Mouse (Mus musculus) inflammation-experienced regulatory T-cells, adult 6 months (primary cell): ENCODE measurements around the gene Robo1. TPM values are rescaled to one million over a fixed set of nuclear protein-coding genes. Genes with fewer than 3 reads are reported as not detected.

Experiments
- ATAC-seq: one replicate; pipeline ENCODE4 v1.8.0; 2017
- polyA plus RNA-seq, 3 experiments: library from polyadenylated mRNA; unstranded; fragments of 100-300 nt; shearing (Covaris generic); gene quantifications; one replicate each; pipeline ENCODE4 v1.2.1; 2017

The Robo1 gene
- polyA plus RNA-seq, result under 1 TPM in 2 of 3 experiments, not detected in 1; 0.29 to 0.59 TPM

GRCm38 (mm10) chr16:72307537-72308330 lies at the start of gene Robo1:
Gene Robo1, plus strand, starts transcription at chr16:72308306.
- no peak for ATAC-seq

- ATAC-seq, result no peak
Measured at GRCm38 (mm10) chr16:72267839-72268238, 40.3 kb upstream of the Robo1 start.

GRCm38 (mm10) chr16:72276390-72277074 lies 31.6 kb upstream of the Robo1 start:
- no peak for ATAC-seq

GRCm38 (mm10) chr16:72308331-72308668 lies 194 bp downstream of the Robo1 start:
- ATAC-seq, result no peak

- ATAC-seq, result no peak
Measured at GRCm38 (mm10) chr16:72327321-72327720, 19.2 kb downstream of the Robo1 start.

GRCm38 (mm10) chr16:72328579-72328978 lies 20.5 kb downstream of the Robo1 start:
- no peak for ATAC-seq

- no peak for ATAC-seq
Measured at GRCm38 (mm10) chr16:72337757-72338156, 29.7 kb downstream of the Robo1 start.

- no peak for ATAC-seq
Measured at GRCm38 (mm10) chr16:72350422-72350821, 42.3 kb downstream of the Robo1 start.

- no peak for ATAC-seq
Measured at GRCm38 (mm10) chr16:72356515-72357357, 48.6 kb downstream of the Robo1 start.

GRCm38 (mm10) chr16:72376896-72377295 lies 68.8 kb downstream of the Robo1 start:
- no peak for ATAC-seq

GRCm38 (mm10) chr16:72381819-72382218 lies 73.7 kb downstream of the Robo1 start:
- ATAC-seq, result no peak

- ATAC-seq, result no peak
Measured at GRCm38 (mm10) chr16:72383566-72383965, 75.5 kb downstream of the Robo1 start.

- no peak for ATAC-seq
Measured at GRCm38 (mm10) chr16:72393512-72393911, 85.4 kb downstream of the Robo1 start.

- no peak for ATAC-seq
Measured at GRCm38 (mm10) chr16:72398811-72399210, 90.7 kb downstream of the Robo1 start.

- ATAC-seq, result no peak
Measured at GRCm38 (mm10) chr16:72402381-72402780, 94.3 kb downstream of the Robo1 start.

GRCm38 (mm10) chr16:72409820-72410219 lies 101.7 kb downstream of the Robo1 start:
- no peak for ATAC-seq

- ATAC-seq, result no peak
Measured at GRCm38 (mm10) chr16:72411669-72412270, 103.7 kb downstream of the Robo1 start.

- ATAC-seq, result no peak
Measured at GRCm38 (mm10) chr16:72412879-72413278, 104.8 kb downstream of the Robo1 start.

GRCm38 (mm10) chr16:72419328-72420066 lies 111.4 kb downstream of the Robo1 start:
- no peak for ATAC-seq

- no peak for ATAC-seq
Measured at GRCm38 (mm10) chr16:72422426-72422825, 114.3 kb downstream of the Robo1 start.

GRCm38 (mm10) chr16:72434396-72434795 lies 126.3 kb downstream of the Robo1 start:
- ATAC-seq, result no peak
